Mouse (Mus musculus) CH12.LX (cell line): ENCODE results near the gene Zbtb25. TPM values are rescaled to one million over a fixed set of nuclear protein-coding genes. Genes with fewer than 3 reads are reported as not detected.

ENCODE experiments used
- DNase-seq: peaks from one replicate; pipeline ENCODE4 v3.0.0-alpha.2; 2013; ENCODE audit errors: extremely low read depth
- H3K27ac ChIP-seq: 2 replicates; pipeline ENCODE4 v1.5.1; 2012; ENCODE audit warnings: low read depth, mild to moderate bottlenecking, control low read depth, moderate library complexity; ENCODE audit not compliant: insufficient read depth
- H3K27me3 ChIP-seq: replicated peaks from 2 replicates; pipeline ENCODE3; 2012; ENCODE audit warnings: inconsistent platforms
- H3K36me3 ChIP-seq, 2 experiments: replicated peaks in 1 of 2; 2 replicates each; pipeline versions ENCODE3 to v1.6.1; 2012; ENCODE audit warnings: inconsistent platforms in 1 of 2, low read length in 1 of 2, mild to moderate bottlenecking in 1 of 2, mixed read lengths in 1 of 2, moderate library complexity in 1 of 2; ENCODE audit not compliant: control insufficient read depth in 1 of 2, insufficient read depth in 1 of 2
- H3K4me1 ChIP-seq, 2 experiments: 2 replicates each; pipeline ENCODE4 v1.6.1; 2012; ENCODE audit warnings: inconsistent platforms in 1 of 2, moderate library complexity in 1 of 2; ENCODE audit not compliant: insufficient read depth in 2 of 2, control insufficient read depth in 1 of 2
- H3K4me2 ChIP-seq: 2 replicates; pipeline ENCODE4 v1.6.1; 2012; ENCODE audit warnings: low read depth, mild to moderate bottlenecking, control low read depth; ENCODE audit not compliant: poor library complexity, insufficient read depth, severe bottlenecking
- H3K4me3 ChIP-seq, 3 experiments: fragments of 150-350 bp in 1 of 3; sonication (generic) in 1 of 3; replicated peaks in 1 of 3; 2 replicates each; pipeline versions ENCODE3 to v1.5.1; 2011 to 2012; ENCODE audit warnings: low read depth in 2 of 3, low read length in 2 of 3, mild to moderate bottlenecking in 2 of 3, moderate library complexity in 2 of 3, control low read depth in 1 of 3, improper control_type of control experiment in 1 of 3, inconsistent platforms in 1 of 3, mixed read lengths in 1 of 3; ENCODE audit not compliant: poor library complexity in 1 of 3
- H3K79me2 ChIP-seq: replicated peaks from 2 replicates; pipeline ENCODE4 v1.6.1; 2012; ENCODE audit warnings: mild to moderate bottlenecking, moderate library complexity; ENCODE audit not compliant: control insufficient read depth, poor library complexity, insufficient read depth, severe bottlenecking; ENCODE audit errors: extremely low read depth
- H3K9ac ChIP-seq: 2 replicates; pipeline ENCODE4 v1.6.1; 2012; ENCODE audit warnings: low read depth, mild to moderate bottlenecking, control low read depth, moderate library complexity; ENCODE audit not compliant: insufficient read depth
- H3K9me3 ChIP-seq: replicated peaks from 2 replicates; pipeline ENCODE3; 2012; ENCODE audit warnings: low read length, inconsistent platforms, mixed read lengths
- CHD1 ChIP-seq: IDR thresholded peaks from 2 replicates; pipeline ENCODE4 v1.6.1; 2012; ENCODE audit warnings: low read depth, low read length, improper control_type of control experiment, inconsistent platforms
- CHD2 ChIP-seq: IDR thresholded peaks from 2 replicates; pipeline ENCODE4 v1.6.1; 2011; ENCODE audit warnings: low read length, improper control_type of control experiment
- CTCF ChIP-seq, 2 experiments: IDR thresholded peaks in 1 of 2; conservative IDR thresholded peaks in 1 of 2; 2 replicates each; pipeline ENCODE4 v1.5.1; 2011 to 2012; ENCODE audit warnings: low read depth in 2 of 2, low read length in 2 of 2, improper control_type of control experiment in 1 of 2, inconsistent platforms in 1 of 2, mild to moderate bottlenecking in 1 of 2, moderate library complexity in 1 of 2
- ELF1 ChIP-seq: IDR thresholded peaks from 2 replicates; pipeline ENCODE4 v1.6.1; 2014; ENCODE audit warnings: low read depth, mild to moderate bottlenecking, inconsistent platforms, low read length, improper control_type of control experiment
- ETS1 ChIP-seq: conservative IDR thresholded peaks from 2 replicates; pipeline ENCODE4 v1.6.1; 2012; ENCODE audit warnings: low read depth, mild to moderate bottlenecking, inconsistent platforms, low read length, improper control_type of control experiment, moderate library complexity
- HCFC1 ChIP-seq: IDR thresholded peaks from 2 replicates; pipeline ENCODE4 v1.6.1; 2012; ENCODE audit warnings: low read depth, mild to moderate bottlenecking, inconsistent platforms, low read length, improper control_type of control experiment
- JUND ChIP-seq: conservative IDR thresholded peaks from 2 replicates; pipeline ENCODE4 v1.6.1; 2011; ENCODE audit warnings: low read depth, low read length, improper control_type of control experiment
- KAT2A ChIP-seq: IDR thresholded peaks from 2 replicates; pipeline ENCODE4 v1.6.1; 2012; ENCODE audit warnings: low read length, improper control_type of control experiment, inconsistent platforms; ENCODE audit not compliant: insufficient replicate concordance
- MAX ChIP-seq: IDR thresholded peaks from 2 replicates; pipeline ENCODE4 v1.6.1; 2011; ENCODE audit warnings: low read length, improper control_type of control experiment
- MEF2A ChIP-seq: IDR thresholded peaks from 2 replicates; pipeline ENCODE4 v1.6.1; 2014; ENCODE audit warnings: low read depth, mild to moderate bottlenecking, inconsistent platforms, low read length, improper control_type of control experiment, borderline replicate concordance
- MXI1 ChIP-seq: IDR thresholded peaks from 2 replicates; pipeline ENCODE4 v1.6.1; 2011; ENCODE audit warnings: mild to moderate bottlenecking, low read depth, low read length, improper control_type of control experiment
- MYC ChIP-seq: IDR thresholded peaks from 2 replicates; pipeline ENCODE4 v1.6.1; 2011; ENCODE audit warnings: low read depth, mild to moderate bottlenecking, improper control_type of control experiment, low read length
- PAX5 ChIP-seq: IDR thresholded peaks from 2 replicates; pipeline ENCODE4 v1.6.1; 2012; ENCODE audit warnings: low read length, inconsistent platforms, mixed read lengths
- POLR2A ChIP-seq: IDR thresholded peaks from 2 replicates; pipeline ENCODE4 v1.6.1; 2011; ENCODE audit warnings: low read depth, mild to moderate bottlenecking, improper control_type of control experiment, low read length
- RCOR1 ChIP-seq: conservative IDR thresholded peaks from 2 replicates; pipeline ENCODE4 v1.6.1; 2012; ENCODE audit warnings: low read depth, mild to moderate bottlenecking, inconsistent platforms, low read length, improper control_type of control experiment
- SIN3A ChIP-seq: IDR thresholded peaks from 2 replicates; pipeline ENCODE4 v1.6.1; 2012; ENCODE audit warnings: low read length, improper control_type of control experiment, inconsistent platforms
- SMC3 ChIP-seq: IDR thresholded peaks from 2 replicates; pipeline ENCODE4 v1.6.1; 2011; ENCODE audit warnings: low read depth, low read length, improper control_type of control experiment
- USF2 ChIP-seq: conservative IDR thresholded peaks from 2 replicates; pipeline ENCODE4 v1.6.1; 2011; ENCODE audit warnings: low read depth, low read length, improper control_type of control experiment
- ZC3H11A ChIP-seq: IDR thresholded peaks from 2 replicates; pipeline ENCODE4 v1.6.1; 2012; ENCODE audit warnings: low read depth, mild to moderate bottlenecking, inconsistent platforms, low read length, improper control_type of control experiment
- ZKSCAN1 ChIP-seq: IDR thresholded peaks from 2 replicates; pipeline ENCODE4 v1.6.1; 2012; ENCODE audit warnings: low read depth, inconsistent platforms, low read length, improper control_type of control experiment, borderline replicate concordance
- ZNF384 ChIP-seq: IDR thresholded peaks from 2 replicates; pipeline ENCODE4 v1.6.1; 2012; ENCODE audit warnings: low read depth, low read length, improper control_type of control experiment, inconsistent platforms
- dilution Hi-C: fragments of 300-500 bp; cut with MboI; formaldehyde crosslinking; loops from 2 replicates; pipeline ENCODE4 v1.14.3; 2020; ENCODE audit warnings: low sequenced_read_pairs; ENCODE audit not compliant: extremely low pct_unique_long_range_greater_than_20kb, extremely low pct_ligation_motif_present
- in situ Hi-C: fragments of 300-500 bp; cut with MboI; formaldehyde crosslinking; loops from 3 replicates; pipeline ENCODE4 v1.14.3; 2019; ENCODE audit warnings: low sequenced_read_pairs, low pct_ligation_motif_present, low pct_unique_long_range_greater_than_20kb, mixed read lengths
- polyA plus RNA-seq: library from polyadenylated mRNA; unstranded; fragments of >175 nt; gene quantifications from 2 replicates; pipeline ENCODE4 v1.2.1, GENCODE M21; 2012; ENCODE audit warnings: low read depth; ENCODE audit not compliant: insufficient read length
- total RNA-seq, 2 experiments: library from RNA; depleted of rRNA; stranded (reverse); fragments of 300-350 nt in 1 of 2; fragments of >200 nt in 1 of 2; gene quantifications; 2 replicates each; pipeline ENCODE4 v1.2.3; 2012 to 2014

The Zbtb25 gene
- total and polyA plus RNA-seq, 3 experiments, result 7.2 to 18.7 (median 7.3) TPM

DNA sequence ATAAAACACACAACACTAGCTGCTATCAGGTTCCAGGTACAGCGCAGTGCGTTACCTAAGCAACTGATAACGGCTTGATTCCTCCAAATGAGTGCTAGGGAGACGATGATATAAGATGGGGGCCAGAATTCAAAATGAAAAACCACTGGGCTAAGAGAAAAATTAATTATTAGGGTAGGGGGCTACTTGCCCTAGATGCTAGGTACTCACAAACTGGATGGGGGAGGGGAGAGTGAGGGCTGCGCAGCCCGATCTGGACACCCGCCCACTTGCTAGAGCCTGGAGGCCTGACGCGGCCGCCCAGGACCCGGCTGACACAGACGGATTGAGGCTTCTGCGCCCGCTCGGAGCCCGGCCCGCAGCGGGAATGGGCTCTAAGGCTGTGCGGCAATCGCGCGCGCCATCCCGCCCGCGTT, 604 bp downstream of the Zbtb25 start (continued):
- no peak for TF ChIP-seq RCOR1
- TF ChIP-seq SMC3, result no peak
- TF ChIP-seq ELF1, result no peak
- no peak for TF ChIP-seq KAT2A
- TF ChIP-seq ZNF384, result no peak
- no peak; the same call in 1 of the 2 replicates for TF ChIP-seq MYC
- no peak for TF ChIP-seq PAX5
- no peak; the same call in 1 of the 2 replicates for TF ChIP-seq MXI1
- no peak for TF ChIP-seq JUND
- TF ChIP-seq CHD2, result peak; percentile 75
- TF ChIP-seq SIN3A, result peak; percentile 77; the same call in 1 of the 2 replicates
- TF ChIP-seq ETS1, result 0 out of 2 replicates have a peak, but pooled peaks have one; percentile 7
- TF ChIP-seq ZC3H11A, result no peak
- no peak for TF ChIP-seq ZKSCAN1
- no peak for TF ChIP-seq CTCF (conservative IDR thresholded peaks at IDR 0.05 in 1 of 2, IDR thresholded peaks at IDR 0.05 in 1 of 2; ENCODE audit: low read depth in 2 of 2, low read length in 2 of 2)
- TF ChIP-seq MEF2A, result no peak

DNA sequence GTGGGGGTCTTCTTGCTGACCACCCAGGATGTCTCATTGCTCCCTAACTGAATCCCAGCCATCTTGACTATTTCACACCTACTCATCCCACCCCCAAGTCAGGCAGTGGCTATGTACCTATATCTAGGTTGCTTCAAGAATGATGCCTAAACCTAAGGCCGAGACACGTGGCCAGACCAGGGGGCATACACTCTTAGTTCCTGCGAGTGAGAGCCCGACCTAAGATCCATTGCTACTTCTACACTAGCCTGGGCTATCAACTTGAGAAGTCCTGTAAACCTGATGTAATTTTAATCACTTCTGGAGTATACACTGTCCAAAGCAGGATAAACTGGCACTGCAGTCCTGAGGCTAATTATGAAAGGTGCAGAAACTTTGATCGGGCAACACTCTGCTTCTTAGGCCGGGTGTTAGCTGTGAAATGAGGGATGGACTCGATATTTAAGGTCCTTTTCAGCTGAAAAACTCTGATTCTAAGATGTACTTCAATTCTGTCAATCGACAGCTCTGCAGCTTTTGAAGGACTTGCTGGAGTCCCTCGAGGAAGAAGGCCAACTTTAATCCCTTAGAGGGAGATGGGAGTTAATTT, 1.1 kb downstream of the Zbtb25 start:
- Histone ChIP-seq H3K27ac (peak overlapping the region; percentile 55), H3K4me1 (peaks cover 0 to 47% of the 10 kb centered on the region in 2 experiments; a peak in 3 of 4 replicates), H3K79me2 (peaks cover 77% of the 10 kb centered on the region), H3K36me3 (peaks cover 0 to 10% of the 10 kb centered on the region in 2 experiments), H3K27me3 (no peaks in the 10 kb centered on the region), H3K9ac (peak overlapping the region; percentile 96), H3K9me3 (no peaks in the 10 kb centered on the region), H3K4me2 (peak overlapping the region; percentile 88), H3K4me3 (peak overlapping the region; percentile 75 to 99 (median 76))
- in situ Hi-C loops (loop anchor here (10.0 kb wide), 1 partner anchor 227 kb away; no protein-coding TSS in a partner anchor), dilution Hi-C loops (no loop called here)
- no peak for DNase-seq
- TF ChIP-seq SMC3, result no peak
- peak; percentile 80 for TF ChIP-seq MYC
- TF ChIP-seq CHD1, result peak; percentile 2; the same call in 1 of the 2 replicates
- TF ChIP-seq MXI1, result peak; percentile 61
- TF ChIP-seq CTCF (conservative IDR thresholded peaks at IDR 0.05 in 1 of 2, IDR thresholded peaks at IDR 0.05 in 1 of 2; ENCODE audit: low read depth in 2 of 2, low read length in 2 of 2), result no peak
- peak; percentile 89 for TF ChIP-seq MAX
- TF ChIP-seq HCFC1, result no peak
- TF ChIP-seq USF2, result peak; percentile 30
- TF ChIP-seq POLR2A, result peak; percentile 29; the same call in 1 of the 2 replicates
- TF ChIP-seq SIN3A, result peak; percentile 19; the same call in 1 of the 2 replicates
